Mouse (Mus musculus): Measurements from ENCODE around the gene Krt79.

GRCm38 (mm10) chr15:101983315-101983948, 43.3 kb upstream of the Krt79 start:
- TF ChIP-seq CTCF (IDR thresholded peaks at IDR 0.05; ENCODE audit: borderline replicate concordance, insufficient read depth, low read length) (no peak), POLR2A (IDR thresholded peaks at IDR 0.05; ENCODE audit: low read depth, low read length) (no peak)

All from embryonic fibroblast, embryonic 13.5 days (primary cell).